Mouse (Mus musculus) hindbrain, embryonic 11.5 days (tissue): ENCODE measurements around the gene Nktr. TPM values are rescaled to one million over a fixed set of nuclear protein-coding genes. Genes with fewer than 3 reads are reported as not detected.
A peak's percentile ranks its signal among the peaks of the same experiment; 100 is the strongest.

Experiments used
- ATAC-seq: fragments of 200-750 bp; cut with Nextera tagmentation; 2 replicates; pipeline ENCODE4 v1.8.0; 2017; ENCODE audit warnings: mild to moderate bottlenecking, moderate TSS enrichment, moderate library complexity; ENCODE audit not compliant: low FRiP score
- DNase-seq: peaks from one replicate; pipeline ENCODE4 v3.0.0-alpha.2; 2015; ENCODE audit warnings: low spot score
- H3K27ac ChIP-seq: fragments of 300-500 bp; sonication (generic); 2 replicates; pipeline ENCODE4 v1.5.1; 2014; ENCODE audit warnings: mild to moderate bottlenecking, low read depth, low read length
- H3K27me3 ChIP-seq: fragments of 300-500 bp; sonication (generic); 2 replicates; pipeline ENCODE4 v1.6.1; 2014; ENCODE audit warnings: mild to moderate bottlenecking, low read length, moderate library complexity, mixed read lengths; ENCODE audit not compliant: control insufficient read depth, insufficient read depth
- H3K36me3 ChIP-seq: fragments of 300-500 bp; sonication (generic); 2 replicates; pipeline ENCODE4 v1.6.1; 2014; ENCODE audit warnings: mild to moderate bottlenecking, low read length, moderate library complexity, mixed read lengths; ENCODE audit not compliant: control insufficient read depth, insufficient read depth
- H3K4me1 ChIP-seq: fragments of 300-500 bp; sonication (generic); replicated peaks from 2 replicates; pipeline ENCODE4 v1.6.1; 2014; ENCODE audit warnings: low read length, mixed read lengths; ENCODE audit not compliant: control insufficient read depth, insufficient read depth
- H3K4me2 ChIP-seq: fragments of 300-500 bp; sonication (generic); replicated peaks from 2 replicates; pipeline ENCODE4 v1.6.1; 2014; ENCODE audit warnings: mild to moderate bottlenecking, low read depth, low read length
- H3K4me3 ChIP-seq: fragments of 300-500 bp; sonication (generic); 2 replicates; pipeline ENCODE4 v1.5.1; 2014; ENCODE audit warnings: low read depth, low read length
- H3K9ac ChIP-seq: fragments of 300-500 bp; sonication (generic); 2 replicates; pipeline ENCODE4 v1.6.1; 2014; ENCODE audit warnings: low read depth, low read length
- H3K9me3 ChIP-seq: fragments of 300-500 bp; sonication (generic); 2 replicates; pipeline ENCODE4 v1.6.1; 2016; ENCODE audit warnings: low read length; ENCODE audit not compliant: control insufficient read depth
- WGBS: fragments of 180-500 bp; shearing (Covaris S2); extraction: QIAGEN DNeasy Blood & Tissue Kit; methylation state at CpG from one replicate; pipeline ENCODE4 v1.1.7; 2014; 5-methylcytosine and 5-hydroxymethylcytosine counted together
- polyA plus RNA-seq: library from polyadenylated mRNA; unstranded; fragments of >200 nt; fragmentation: Nextera tagmentation; extraction: Ambion mirVana; gene quantifications from 2 replicates; pipeline ENCODE4 v1.2.1, GENCODE M21; 2014

Gene Nktr
- polyA plus RNA-seq, result 61.8 and 105 TPM in 2 replicates

GRCm38 (mm10) chr9:121718792-121719318 lies at the start of gene Nktr:
Gene Nktr, plus strand, starts transcription at chr9:121719169.
- Histone ChIP-seq H3K4me3 (peak within 1 kb of the TSS; percentile 94), H3K9ac (peak within 1 kb of the TSS; percentile 94), H3K4me1 (0 out of 2 replicates have a peak, but pooled peaks cover 3% of the 10 kb centered on the region), H3K9me3 (no peaks in the 10 kb centered on the region), H3K36me3 (no peaks in the 10 kb centered on the region), H3K27me3 (no peaks in the 10 kb centered on the region), H3K27ac (peak within 1 kb of the TSS; percentile 98), H3K4me2 (peak within 1 kb of the TSS; percentile 92)
- WGBS, result under 1% methylated on average over 59 of the region's 61 CpGs
- DNase-seq (peak; percentile 99), ATAC-seq (peak; percentile 99)

DNA sequence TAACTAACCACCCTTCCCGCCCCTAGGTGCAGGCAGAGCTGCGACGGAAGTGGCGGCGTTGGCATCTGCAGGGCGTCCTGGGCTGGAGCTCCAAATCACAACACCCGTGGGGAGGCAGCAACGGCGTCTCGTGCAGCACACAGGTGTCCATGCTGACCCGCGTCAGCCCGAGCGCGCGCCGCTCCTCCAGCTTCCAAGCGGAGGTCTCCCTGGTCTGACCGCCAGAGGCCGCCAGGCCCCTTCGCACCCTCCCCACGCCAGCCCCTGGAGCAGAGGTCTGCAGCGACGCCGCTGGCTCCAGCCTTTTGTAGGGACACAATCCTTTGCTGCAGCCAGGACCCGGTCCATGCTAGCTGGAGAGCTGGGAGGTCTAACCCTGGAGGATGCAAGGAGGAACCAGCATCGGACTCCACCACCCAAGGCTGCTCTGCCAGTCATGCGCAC lies 49.6 kb upstream of the Nktr start:
- Histone ChIP-seq H3K9ac (peak overlapping the region; percentile 32), H3K27ac (no peak overlapping the region), H3K4me2 (peak overlapping the region; percentile 49), H3K9me3 (no peaks in the 10 kb centered on the region), H3K4me3 (peak overlapping the region; percentile 20), H3K27me3 (peaks cover 3% of the 10 kb centered on the region; the same call in 1 of the 2 replicates), H3K36me3 (no peaks in the 10 kb centered on the region), H3K4me1 (peaks cover 9% of the 10 kb centered on the region)
- ATAC-seq (peak; percentile 68), DNase-seq (peak; percentile 83)
- under 1% methylated on average over 28 of the region's 28 CpGs for WGBS

DNA sequence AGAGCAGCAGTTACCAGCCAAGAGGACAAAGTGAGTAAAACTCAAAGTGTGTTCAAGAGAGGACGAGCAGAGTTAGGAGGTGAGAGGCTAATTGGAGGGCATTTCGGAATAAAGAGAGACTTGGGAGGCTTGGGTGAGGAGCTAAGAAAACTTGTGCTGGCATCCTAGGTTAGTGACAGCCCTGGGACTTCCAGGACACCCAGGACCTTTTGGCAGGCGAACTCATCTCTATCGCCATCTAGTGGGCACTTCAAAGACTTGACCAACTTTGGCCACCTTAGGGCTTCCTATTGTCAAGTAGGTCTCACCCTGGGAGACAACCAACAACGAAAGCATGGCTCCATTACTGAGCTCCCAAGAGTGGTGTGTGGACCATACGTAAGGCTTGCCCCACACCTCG lies 47.7 kb upstream of the Nktr start:
- Histone ChIP-seq H3K4me2 (no peak overlapping the region), H3K4me3 (no peak overlapping the region), H3K36me3 (no peaks in the 10 kb centered on the region), H3K9me3 (no peaks in the 10 kb centered on the region), H3K4me1 (peaks cover 9% of the 10 kb centered on the region), H3K27me3 (peaks cover 3% of the 10 kb centered on the region; the same call in 1 of the 2 replicates), H3K9ac (no peak overlapping the region), H3K27ac (no peak overlapping the region)
- WGBS, result 29% methylated on average over 7 of the region's 7 CpGs
- DNase-seq, result peak; percentile 74
- no peak; the same call in 1 of the 2 replicates for ATAC-seq

GRCm38 (mm10) chr9:121672311-121672710 lies 46.7 kb upstream of the Nktr start:
- H3K9me3 ChIP-seq, result no peaks in the 10 kb centered on the region
- no peaks in the 10 kb centered on the region for H3K36me3 ChIP-seq
- no peak overlapping the region for H3K4me3 ChIP-seq
- H3K4me1 ChIP-seq, result peaks cover 6% of the 10 kb centered on the region
- ATAC-seq (no peak), DNase-seq (no peak)
- H3K27ac ChIP-seq, result no peak overlapping the region
- no peak overlapping the region for H3K9ac ChIP-seq
- peaks cover 3% of the 10 kb centered on the region; the same call in 1 of the 2 replicates for H3K27me3 ChIP-seq
- no peak overlapping the region for H3K4me2 ChIP-seq
- WGBS, result 73% methylated on average over 5 of the region's 5 CpGs

DNA sequence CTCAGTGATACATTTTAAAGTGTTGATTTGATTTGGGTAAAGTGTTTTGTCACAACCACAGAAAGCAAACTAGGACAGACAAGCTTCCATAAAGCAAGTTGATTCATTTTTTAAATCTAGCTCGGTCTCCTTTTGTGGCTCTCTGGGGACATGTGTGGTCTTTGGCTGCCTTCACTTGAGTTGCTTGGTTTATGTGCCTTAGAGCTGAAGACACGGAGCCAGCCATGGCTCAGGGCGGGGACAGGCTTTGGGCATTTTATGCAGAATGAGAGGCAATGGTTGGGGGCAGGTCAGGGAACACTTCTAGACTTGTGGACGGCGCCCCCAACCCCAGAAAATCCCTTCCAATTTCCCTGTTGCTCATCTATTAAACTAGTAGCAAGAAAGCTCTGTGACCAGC lies 45.3 kb upstream of the Nktr start:
- ATAC-seq, result no peak
- H3K36me3 ChIP-seq, result no peaks in the 10 kb centered on the region
- no peak overlapping the region for H3K9ac ChIP-seq
- H3K27me3 ChIP-seq, result peaks cover 3% of the 10 kb centered on the region; the same call in 1 of the 2 replicates
- H3K4me3 ChIP-seq, result no peak overlapping the region
- DNase-seq, result no peak
- no peak overlapping the region for H3K27ac ChIP-seq
- no peaks in the 10 kb centered on the region for H3K9me3 ChIP-seq
- peaks cover 6% of the 10 kb centered on the region; the same call in 1 of the 2 replicates for H3K4me1 ChIP-seq
- H3K4me2 ChIP-seq, result no peak overlapping the region
- WGBS, result 87% methylated on average over 5 of the region's 5 CpGs

DNA sequence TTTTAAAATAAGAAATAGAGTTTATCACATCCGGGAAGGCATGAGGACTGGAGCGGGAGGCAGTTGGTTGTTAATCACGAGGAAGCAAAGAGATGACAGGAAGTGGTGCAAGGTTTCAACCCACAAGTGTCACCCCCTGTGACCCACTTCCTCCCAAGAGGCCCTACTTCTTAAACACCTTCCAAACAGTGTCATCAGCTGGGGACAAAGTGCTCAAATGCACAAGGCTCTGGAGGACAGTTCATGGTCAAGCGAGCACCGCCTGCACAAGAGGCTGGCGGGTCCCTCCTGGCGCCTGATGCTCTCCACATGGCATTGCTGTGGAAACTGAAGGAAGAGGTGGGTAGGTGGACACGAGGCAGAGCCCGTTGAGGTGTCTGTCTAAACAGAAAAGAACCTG lies 44.0 kb upstream of the Nktr start:
- DNase-seq (no peak), ATAC-seq (no peak)
- Histone ChIP-seq H3K27ac (no peak overlapping the region), H3K4me3 (no peak overlapping the region), H3K4me1 (peaks cover 3% of the 10 kb centered on the region; the same call in 1 of the 2 replicates), H3K36me3 (no peaks in the 10 kb centered on the region), H3K4me2 (no peak overlapping the region), H3K27me3 (no peaks in the 10 kb centered on the region), H3K9me3 (no peaks in the 10 kb centered on the region), H3K9ac (no peak overlapping the region)
- 92% methylated on average over 9 of the region's 9 CpGs for WGBS

GRCm38 (mm10) chr9:121675556-121675955 lies 43.4 kb upstream of the Nktr start:
- Histone ChIP-seq H3K4me1 (no peaks in the 10 kb centered on the region; the same call in 1 of the 2 replicates), H3K9ac (no peak overlapping the region), H3K4me3 (no peak overlapping the region), H3K36me3 (no peaks in the 10 kb centered on the region), H3K27ac (no peak overlapping the region), H3K27me3 (no peaks in the 10 kb centered on the region), H3K4me2 (no peak overlapping the region), H3K9me3 (no peaks in the 10 kb centered on the region)
- DNase-seq (no peak), ATAC-seq (no peak)
- 84% methylated on average over 2 of the region's 2 CpGs for WGBS

GRCm38 (mm10) chr9:121677069-121677468 lies 41.9 kb upstream of the Nktr start:
- no peak overlapping the region for H3K4me2 ChIP-seq
- ATAC-seq, result no peak
- 86% methylated on average over 4 of the region's 4 CpGs for WGBS
- no peaks in the 10 kb centered on the region for H3K9me3 ChIP-seq
- no peak overlapping the region for H3K9ac ChIP-seq
- no peaks in the 10 kb centered on the region; the same call in 1 of the 2 replicates for H3K36me3 ChIP-seq
- no peak overlapping the region for H3K27ac ChIP-seq
- no peak overlapping the region for H3K4me3 ChIP-seq
- H3K27me3 ChIP-seq, result no peaks in the 10 kb centered on the region
- no peaks in the 10 kb centered on the region for H3K4me1 ChIP-seq
- no peak for DNase-seq

DNA sequence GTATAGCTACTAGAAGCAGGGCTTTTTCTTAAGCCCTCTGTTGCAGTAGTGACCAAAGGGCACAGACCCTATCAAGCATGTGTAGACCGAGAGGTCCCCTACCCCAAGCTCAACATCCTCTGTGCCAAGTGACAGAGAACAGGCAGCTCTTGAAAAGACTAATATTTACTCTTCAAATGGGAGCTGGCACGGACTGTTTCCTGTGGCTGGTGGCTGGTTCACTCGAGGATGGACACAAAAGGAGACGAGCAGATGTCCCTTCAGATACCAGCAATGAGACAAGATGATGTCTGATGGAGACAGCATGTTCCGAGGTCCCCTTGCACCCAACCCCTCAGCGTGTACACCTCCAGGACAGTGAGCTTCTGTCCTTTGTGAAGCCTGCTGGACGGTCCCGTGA lies 41.5 kb upstream of the Nktr start:
- Histone ChIP-seq H3K27ac (no peak overlapping the region), H3K9me3 (no peaks in the 10 kb centered on the region), H3K27me3 (no peaks in the 10 kb centered on the region), H3K36me3 (no peaks in the 10 kb centered on the region; the same call in 1 of the 2 replicates), H3K4me1 (no peaks in the 10 kb centered on the region), H3K4me2 (no peak overlapping the region), H3K4me3 (no peak overlapping the region), H3K9ac (no peak overlapping the region)
- 75% methylated on average over 8 of the region's 8 CpGs for WGBS
- DNase-seq (no peak), ATAC-seq (no peak)
